ENCODE assay signal across 8 mouse cellular contexts in the genomic region with DNA sequence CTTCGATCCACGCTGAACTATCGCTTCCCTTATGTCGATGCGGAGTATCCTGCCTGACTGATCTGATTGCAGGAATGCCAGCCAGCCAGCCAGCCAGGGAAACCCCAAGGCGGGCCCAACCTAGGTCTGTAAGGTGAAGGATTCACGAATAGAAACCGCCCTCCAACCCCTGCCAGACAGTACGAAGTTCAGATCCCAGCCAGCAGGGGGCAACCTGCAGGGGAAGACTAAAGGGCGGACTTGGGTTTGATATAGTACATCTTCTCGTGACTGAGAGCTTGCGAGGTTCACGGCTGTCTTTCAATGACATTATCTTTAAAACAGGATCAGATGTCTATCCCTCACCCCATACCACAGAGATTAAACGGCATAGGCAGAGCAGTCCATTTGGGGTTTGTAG. TPM values are rescaled to one million over a fixed set of nuclear protein-coding genes. Genes with fewer than 3 reads are reported as not detected.
A peak's percentile ranks its signal among the peaks of the same experiment; 100 is the strongest.
DNase-seq lines count a peak whose midpoint lies in the region; ATAC-seq and TF ChIP-seq lines count a peak whose summit lies in the region.

No protein-coding gene starts in this region.

- peak overlapping the region; percentile 98; the same call in 1 of the 2 replicates for H3K4me2 ChIP-seq in hindbrain, embryonic 15.5 days

- no peak for TF ChIP-seq POLR2A in cortical plate, adult 2 months (IDR thresholded peaks at IDR 0.05; ENCODE audit: extremely low read depth, insufficient read depth, low read length)

- no peak overlapping the region for H3K4me3 ChIP-seq in left cerebral cortex, adult 2 months
- H3K4me3 ChIP-seq in cortical plate, adult 2 months (ENCODE audit: insufficient read depth, low read length) = no peak overlapping the region
- no peak overlapping the region for H3K4me3 ChIP-seq in hindbrain, embryonic 15.5 days

- WGBS in hindbrain, embryonic 15.5 days = 30% methylated on average over 14 of the region's 14 CpGs

- H3K27ac ChIP-seq in left cerebral cortex, adult 2 months = no peak overlapping the region
- no peak overlapping the region for H3K27ac ChIP-seq in cortical plate, adult 2 months (ENCODE audit: insufficient read depth, low read length)
- H3K27ac ChIP-seq in hindbrain, embryonic 15.5 days (replicated peaks) = no peak overlapping the region

- H3K9me3 ChIP-seq in hindbrain, embryonic 15.5 days = no peaks in the 10 kb centered on the region

- TF ChIP-seq CTCF in left cerebral cortex, adult 2 months (IDR thresholded peaks at IDR 0.05) = peak; percentile 80
- peak; percentile 63 for TF ChIP-seq CTCF in cortical plate, adult 2 months (IDR thresholded peaks at IDR 0.05; ENCODE audit: extremely low read depth, insufficient read depth, low read length)

- H3K9ac ChIP-seq in hindbrain, embryonic 15.5 days = no peak overlapping the region

- intact Hi-C loops in left cerebral cortex, adult 2 months (cut with DNase I) = no loop called here

- ATAC-seq in CD4-positive, CD25-positive, alpha-beta regulatory T cell, adult 4 months = no peak
- ATAC-seq in hindbrain, embryonic 15.5 days (ENCODE audit: low FRiP score, low read depth) = no peak

- H3K27me3 ChIP-seq in hindbrain, embryonic 15.5 days = no peaks in the 10 kb centered on the region

- peak; percentile 65 for DNase-seq in CD4-positive, CD25-positive, alpha-beta regulatory T cell, adult 2 months (ENCODE audit: low read depth, low spot score)
- DNase-seq in left cerebral cortex, adult 2 months (ENCODE audit: extremely low spot score in 1 of 2, low spot score in 2 of 2) = peak; percentile 44 to 71
- DNase-seq in left cerebral cortex, adult 11 months (ENCODE audit: low spot score) = no peak
- DNase-seq in lung, postnatal 36 days = peak; percentile 48
- peak; percentile 22 to 67 for DNase-seq in thymus, postnatal 10 days (ENCODE audit: low spot score in 2 of 2)

- H3K4me1 ChIP-seq in cortical plate, adult 2 months (ENCODE audit: control insufficient read depth, insufficient read depth, low read length) = no peaks in the 10 kb centered on the region
- peaks cover 18% of the 10 kb centered on the region for H3K4me1 ChIP-seq in hindbrain, embryonic 15.5 days (replicated peaks)

- H3K36me3 ChIP-seq in hindbrain, embryonic 15.5 days = no peaks in the 10 kb centered on the region

RNA-seq across cellular contexts. Expression of a gene that starts 1.5 kb away (rescaled TPM):
- polyA plus RNA-seq in CD4-positive, CD25-positive, alpha-beta regulatory T cell, adult 4 months (2017; shearing (Covaris generic)) = not detected
- total RNA-seq in left cerebral cortex, adult 2 months (2021) = 1 to 10 TPM; 7.1 to 7.4 TPM
- 9.8 and 10.6 TPM in 2 replicates for polyA plus RNA-seq in cortical plate, adult 2 months (2012; rRNA removed)
- 2.7 and 2.9 TPM in 2 replicates for polyA plus RNA-seq in hindbrain, embryonic 15.5 days (2015; fragmentation: Nextera tagmentation; extraction: Ambion mirVana)

RNA-seq across cellular contexts. Expression of a gene that starts 26.6 kb away (rescaled TPM):
- not detected for polyA plus RNA-seq in CD4-positive, CD25-positive, alpha-beta regulatory T cell, adult 4 months (2017; shearing (Covaris generic))
- total RNA-seq in left cerebral cortex, adult 2 months (2021) = 100 to 1,000 TPM; 270 to 290 TPM
- 463 and 465 TPM in 2 replicates for polyA plus RNA-seq in cortical plate, adult 2 months (2012; rRNA removed)
- 30.8 and 32.2 TPM in 2 replicates for polyA plus RNA-seq in hindbrain, embryonic 15.5 days (2015; fragmentation: Nextera tagmentation; extraction: Ambion mirVana)

RNA-seq across cellular contexts. Expression of a gene that starts 32.3 kb away (rescaled TPM):
- polyA plus RNA-seq in CD4-positive, CD25-positive, alpha-beta regulatory T cell, adult 4 months (2017; shearing (Covaris generic)) = under 1 TPM; 0.27 to 0.46 TPM
- 10 to 100 TPM; 73.7 to 79.3 TPM for total RNA-seq in left cerebral cortex, adult 2 months (2021)
- polyA plus RNA-seq in cortical plate, adult 2 months (2012; rRNA removed) = 40.8 and 42.1 TPM in 2 replicates
- polyA plus RNA-seq in hindbrain, embryonic 15.5 days (2015; fragmentation: Nextera tagmentation; extraction: Ambion mirVana) = 13.7 and 14.7 TPM in 2 replicates

Comparison
In these comparisons a context has a peak if more than half of its experiments do, and no peak if none do; other contexts are left out.
1. RNA of a gene that starts 26.6 kb away (polyA plus RNA-seq): 463 to 465 TPM in cortical plate, adult 2 months and 30.8 to 32.2 TPM in hindbrain, embryonic 15.5 days; not detected in CD4-positive, CD25-positive, alpha-beta regulatory T cell, adult 4 months; every median in the first group is over 10 times any median in the second.
2. RNA of a gene that starts 32.3 kb away (polyA plus RNA-seq): 40.8 to 42.1 TPM in cortical plate, adult 2 months and 13.7 to 14.7 TPM in hindbrain, embryonic 15.5 days; 0.27 to 0.46 TPM in CD4-positive, CD25-positive, alpha-beta regulatory T cell, adult 4 months; every median in the first group is over 10 times any median in the second.